Mouse (Mus musculus) megakaryocyte, embryonic 14.5 days (primary cell): ENCODE results near the gene Tle3.

Experiments used
- FLI1 ChIP-seq: IDR thresholded peaks from 2 replicates; pipeline ENCODE4 v1.6.1; 2012; ENCODE audit warnings: low read length, inconsistent platforms, mixed read lengths
- GATA1 ChIP-seq: IDR thresholded peaks from 3 replicates; pipeline ENCODE4 v1.6.1; 2012; ENCODE audit warnings: mixed read lengths, low read length, inconsistent platforms, borderline replicate concordance

DNA sequence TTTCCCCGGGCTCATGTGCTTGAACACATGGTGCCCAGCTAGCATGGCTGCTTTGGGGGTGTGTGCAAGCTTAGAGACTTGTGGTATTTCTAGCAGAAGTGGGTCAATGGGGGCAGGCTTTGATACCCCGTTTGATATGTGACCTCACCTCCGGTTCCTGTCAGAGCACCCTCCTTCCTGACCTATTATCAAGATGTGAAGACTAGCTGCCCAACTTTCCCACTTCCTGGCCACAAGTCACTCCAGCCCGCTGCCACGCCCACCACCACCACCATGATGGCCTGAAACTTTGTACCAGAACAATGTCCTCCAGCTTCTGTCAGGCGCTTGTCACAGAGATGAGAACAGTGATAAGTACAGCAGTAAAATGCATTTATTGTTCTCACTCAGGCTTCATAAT is 54.9 kb downstream of the Tle3 start:
- no peak for TF ChIP-seq GATA1
- no peak for TF ChIP-seq FLI1
